Mouse (Mus musculus) C2C12 (cell line): ENCODE data around the gene Kansl1l.

Source experiments
- CEBPB ChIP-seq: IDR thresholded peaks from one replicate; pipeline ENCODE4 v1.6.1; 2011; ENCODE audit warnings: low read depth, mild to moderate bottlenecking, control low read depth, moderate library complexity
- CTCF ChIP-seq: IDR thresholded peaks from one replicate; pipeline ENCODE4 v1.5.1; 2011; ENCODE audit not compliant: control insufficient read depth, insufficient read depth, insufficient read length
- FOSL1 ChIP-seq: IDR thresholded peaks from one replicate; pipeline ENCODE4 v1.8.0; 2011; ENCODE audit warnings: mild to moderate bottlenecking, low read length; ENCODE audit not compliant: poor library complexity, insufficient read depth, severe bottlenecking
- MAX ChIP-seq: IDR thresholded peaks from one replicate; pipeline ENCODE4 v1.6.1; 2011; ENCODE audit warnings: mild to moderate bottlenecking, control low read depth
- MYOD1 ChIP-seq: IDR thresholded peaks from one replicate; pipeline ENCODE4 v1.6.1; 2011; ENCODE audit warnings: low read depth; ENCODE audit not compliant: control insufficient read depth, insufficient read length
- USF1 ChIP-seq: IDR thresholded peaks from one replicate; pipeline ENCODE4 v1.6.1; 2011; ENCODE audit warnings: low read depth, mild to moderate bottlenecking, control low read depth, moderate library complexity

- TF ChIP-seq CTCF: no peak
- no peak for TF ChIP-seq USF1
- TF ChIP-seq MAX: no peak
- no peak for TF ChIP-seq CEBPB
- no peak for TF ChIP-seq FOSL1
- TF ChIP-seq MYOD1: no peak
Measured at GRCm38 (mm10) chr1:66702623-66703345, 114.6 kb downstream of the Kansl1l start.
